Mouse (Mus musculus) heart, embryonic 15.5 days (tissue): Measurements from ENCODE around the gene Upf2. TPM values are rescaled to one million over a fixed set of nuclear protein-coding genes. Genes with fewer than 3 reads are reported as not detected.

Experiments used
- ATAC-seq: fragments of 200-750 bp; cut with Nextera tagmentation; replicated peaks from 2 replicates; pipeline ENCODE4 v1.8.0; 2017; ENCODE audit warnings: low read depth, moderate TSS enrichment; ENCODE audit not compliant: insufficient number of reproducible peaks, insufficient read depth, low FRiP score
- H3K27ac ChIP-seq: fragments of 300-500 bp; sonication (generic); 2 replicates; pipeline ENCODE4 v1.5.1; 2015; ENCODE audit warnings: mild to moderate bottlenecking, inconsistent platforms
- H3K27me3 ChIP-seq: fragments of 300-500 bp; sonication (generic); 2 replicates; pipeline ENCODE4 v1.6.1; 2015; ENCODE audit warnings: inconsistent platforms
- H3K36me3 ChIP-seq: fragments of 300-500 bp; sonication (generic); 2 replicates; pipeline ENCODE4 v1.6.1; 2015; ENCODE audit warnings: mild to moderate bottlenecking, inconsistent platforms
- H3K4me1 ChIP-seq: fragments of 300-500 bp; sonication (generic); replicated peaks from 2 replicates; pipeline ENCODE4 v1.6.1; 2015; ENCODE audit warnings: inconsistent platforms
- H3K4me2 ChIP-seq: fragments of 300-500 bp; sonication (generic); 2 replicates; pipeline ENCODE4 v1.6.1; 2015; ENCODE audit warnings: inconsistent platforms, mild to moderate bottlenecking, moderate library complexity
- H3K4me3 ChIP-seq: fragments of 300-500 bp; sonication (generic); 2 replicates; pipeline ENCODE4 v1.5.1; 2015; ENCODE audit warnings: mild to moderate bottlenecking, inconsistent platforms
- H3K9ac ChIP-seq: fragments of 300-500 bp; sonication (generic); 2 replicates; pipeline ENCODE4 v1.6.1; 2015; ENCODE audit warnings: mild to moderate bottlenecking, inconsistent platforms
- H3K9me3 ChIP-seq: fragments of 300-500 bp; sonication (generic); replicated peaks from 2 replicates; pipeline ENCODE4 v1.6.1; 2016; ENCODE audit warnings: inconsistent platforms
- WGBS: fragments of 180-500 bp; shearing (Covaris S2); methylation state at CpG from one replicate; pipeline ENCODE4 v1.1.7; 2015; ENCODE audit warnings: mixed read lengths; 5-methylcytosine and 5-hydroxymethylcytosine counted together
- polyA plus RNA-seq: library from polyadenylated mRNA; unstranded; fragments of >200 nt; fragmentation: Nextera tagmentation; extraction: Ambion mirVana; gene quantifications from 2 replicates; pipeline ENCODE4 v1.2.1, GENCODE M21; 2015

The Upf2 gene
- polyA plus RNA-seq, result 5.4 and 6.4 TPM in 2 replicates

DNA sequence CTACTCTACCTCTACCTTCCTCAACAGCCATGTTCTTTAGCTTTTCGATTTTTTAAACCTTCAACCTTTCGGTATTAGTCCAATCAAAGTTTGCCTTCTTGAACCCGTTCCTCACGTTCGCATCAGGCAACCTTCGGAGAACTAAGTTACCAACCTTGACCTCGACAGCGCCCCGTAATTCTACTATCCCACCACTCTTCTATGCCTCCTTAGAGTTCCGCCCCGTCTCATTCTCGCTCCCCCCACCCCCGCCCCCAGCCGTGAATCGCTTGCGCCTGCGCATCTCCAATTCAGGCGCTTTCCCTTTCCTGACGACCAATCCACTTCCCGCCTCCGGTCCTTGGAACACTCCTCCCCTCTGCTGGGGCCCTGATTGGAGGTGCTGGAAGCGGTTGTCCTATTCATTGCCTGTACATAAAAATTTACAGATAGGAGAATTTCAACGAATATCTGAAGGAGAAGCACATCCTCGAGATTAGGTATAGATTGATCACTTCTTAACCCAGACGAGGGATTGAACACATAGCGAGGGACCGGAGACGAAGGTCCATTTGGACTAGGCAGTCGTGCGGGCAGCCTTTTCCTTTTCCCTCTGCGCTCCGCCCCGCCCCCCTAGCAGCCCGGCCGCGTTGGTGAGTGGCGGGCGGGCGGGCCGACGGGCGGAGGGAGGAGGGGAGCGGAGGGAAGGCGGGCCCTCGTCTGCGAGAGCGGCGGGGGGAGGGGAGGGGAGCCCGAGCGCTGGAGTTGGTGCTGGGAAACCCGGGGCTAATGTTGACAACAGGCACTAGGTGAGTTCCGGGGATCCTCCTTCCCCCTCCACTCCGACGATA is at the start of gene Upf2:
Gene Upf2 (plus strand): TSS at position 704 of the 830 bp plus-strand sequence.
- peak within 1 kb of the TSS; percentile 99 for H3K4me3 ChIP-seq
- no peaks in the 10 kb centered on the region for H3K27me3 ChIP-seq
- under 1% methylated on average over 44 of the region's 54 CpGs for WGBS
- peak within 1 kb of the TSS; percentile 87 for H3K27ac ChIP-seq
- no peaks in the 10 kb centered on the region for H3K9me3 ChIP-seq
- H3K4me2 ChIP-seq, result peak within 1 kb of the TSS; percentile 87
- peak within 1 kb of the TSS; percentile 91 for H3K9ac ChIP-seq
- peak; percentile 95 for ATAC-seq
- H3K4me1 ChIP-seq, result peaks cover 11% of the 10 kb centered on the region
- no peaks in the 10 kb centered on the region for H3K36me3 ChIP-seq

DNA sequence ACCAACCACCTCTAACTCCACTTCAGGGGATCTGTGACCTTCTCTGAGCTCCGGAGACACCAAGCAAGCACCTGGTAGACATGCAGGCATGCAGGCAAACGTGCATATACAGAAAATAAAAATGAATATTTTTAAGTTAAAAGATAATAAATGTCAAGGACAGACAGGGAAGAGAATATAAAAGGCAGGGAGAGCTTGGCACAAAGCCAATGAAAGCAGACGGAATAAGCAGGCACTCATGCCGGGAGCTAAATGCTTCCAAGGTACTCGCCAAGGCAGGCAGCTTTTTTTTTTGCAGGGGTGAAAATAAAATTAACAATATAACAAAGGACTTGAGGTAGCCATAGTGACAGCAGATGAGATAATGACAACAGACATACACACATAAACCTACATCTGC is 45.2 kb upstream of the Upf2 start:
- H3K9me3 ChIP-seq, result no peaks in the 10 kb centered on the region
- no peak overlapping the region for H3K4me3 ChIP-seq
- no peak overlapping the region for H3K27ac ChIP-seq
- no peak overlapping the region for H3K9ac ChIP-seq
- ATAC-seq, result no peak
- H3K27me3 ChIP-seq, result no peaks in the 10 kb centered on the region
- no peak overlapping the region for H3K4me2 ChIP-seq
- WGBS, result 25% methylated on average over 5 of the region's 5 CpGs
- H3K36me3 ChIP-seq, result no peaks in the 10 kb centered on the region
- H3K4me1 ChIP-seq, result no peaks in the 10 kb centered on the region

DNA sequence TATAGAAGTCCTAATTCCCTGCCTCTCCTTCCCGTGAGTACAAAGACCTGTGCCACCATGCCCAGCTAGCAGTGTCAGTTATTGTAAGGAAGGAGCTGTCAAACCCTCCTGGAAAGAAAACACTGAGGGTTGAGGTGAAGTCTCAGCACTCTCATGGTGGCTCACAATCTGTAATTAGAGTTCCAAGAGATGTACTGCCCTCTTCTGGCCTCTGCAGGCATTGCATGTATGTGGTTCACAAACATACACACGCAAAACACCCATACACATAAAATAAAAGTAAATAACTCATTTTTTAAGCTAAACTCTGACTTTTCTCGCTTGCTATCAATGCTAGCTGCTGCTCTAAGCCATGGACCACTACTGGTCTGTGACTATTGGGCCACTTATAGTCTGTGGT is 44.6 kb upstream of the Upf2 start:
- H3K9me3 ChIP-seq, result no peaks in the 10 kb centered on the region
- H3K27ac ChIP-seq, result no peak overlapping the region
- no peak overlapping the region for H3K4me2 ChIP-seq
- no peaks in the 10 kb centered on the region for H3K4me1 ChIP-seq
- ATAC-seq, result no peak
- no peak overlapping the region for H3K9ac ChIP-seq
- H3K4me3 ChIP-seq, result no peak overlapping the region
- 58% methylated on average over 3 of the region's 3 CpGs for WGBS
- no peaks in the 10 kb centered on the region for H3K27me3 ChIP-seq
- no peaks in the 10 kb centered on the region for H3K36me3 ChIP-seq

- no peaks in the 10 kb centered on the region for H3K4me1 ChIP-seq
- no peak overlapping the region for H3K4me2 ChIP-seq
- H3K27ac ChIP-seq, result no peak overlapping the region
- no peak overlapping the region for H3K4me3 ChIP-seq
- no peak overlapping the region for H3K9ac ChIP-seq
- 61% methylated on average over 16 of the region's 16 CpGs for WGBS
- ATAC-seq, result no peak
- no peaks in the 10 kb centered on the region for H3K9me3 ChIP-seq
- H3K27me3 ChIP-seq, result no peaks in the 10 kb centered on the region
- no peaks in the 10 kb centered on the region for H3K36me3 ChIP-seq
These were observed 39.8 kb upstream of the Upf2 start for GRCm38 (mm10) chr2:5911282-5911965.

DNA sequence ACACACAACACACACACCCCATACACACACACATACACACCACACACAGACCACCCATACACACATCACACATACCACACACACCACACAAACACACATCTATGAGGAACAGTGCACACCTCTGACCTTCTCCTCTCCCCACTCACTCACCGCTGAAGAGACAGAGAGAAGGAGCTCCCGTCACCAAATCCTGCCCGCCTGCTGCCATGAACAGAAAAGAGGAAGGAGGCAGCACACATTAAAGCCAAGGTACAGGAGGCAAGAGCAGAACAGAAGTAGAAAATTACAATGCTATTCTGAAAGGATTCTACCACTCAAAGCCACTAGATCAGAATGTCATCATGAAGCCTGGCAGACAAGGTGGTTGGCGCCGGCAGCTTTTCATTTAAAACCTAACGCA is 28.4 kb upstream of the Upf2 start:
- Histone ChIP-seq H3K36me3 (no peaks in the 10 kb centered on the region), H3K4me1 (no peaks in the 10 kb centered on the region), H3K4me2 (no peak overlapping the region), H3K9ac (no peak overlapping the region), H3K27ac (no peak overlapping the region), H3K27me3 (no peaks in the 10 kb centered on the region), H3K4me3 (no peak overlapping the region), H3K9me3 (no peaks in the 10 kb centered on the region)
- WGBS, result 87% methylated on average over 6 of the region's 6 CpGs
- ATAC-seq, result no peak

GRCm38 (mm10) chr2:5923786-5924185 is 27.5 kb upstream of the Upf2 start:
- no peaks in the 10 kb centered on the region for H3K27me3 ChIP-seq
- H3K9ac ChIP-seq, result no peak overlapping the region
- no peaks in the 10 kb centered on the region for H3K36me3 ChIP-seq
- ATAC-seq, result no peak
- no peak overlapping the region for H3K4me3 ChIP-seq
- 74% methylated on average over 9 of the region's 9 CpGs for WGBS
- H3K9me3 ChIP-seq, result no peaks in the 10 kb centered on the region
- no peak overlapping the region for H3K4me2 ChIP-seq
- no peak overlapping the region for H3K27ac ChIP-seq
- H3K4me1 ChIP-seq, result no peaks in the 10 kb centered on the region

DNA sequence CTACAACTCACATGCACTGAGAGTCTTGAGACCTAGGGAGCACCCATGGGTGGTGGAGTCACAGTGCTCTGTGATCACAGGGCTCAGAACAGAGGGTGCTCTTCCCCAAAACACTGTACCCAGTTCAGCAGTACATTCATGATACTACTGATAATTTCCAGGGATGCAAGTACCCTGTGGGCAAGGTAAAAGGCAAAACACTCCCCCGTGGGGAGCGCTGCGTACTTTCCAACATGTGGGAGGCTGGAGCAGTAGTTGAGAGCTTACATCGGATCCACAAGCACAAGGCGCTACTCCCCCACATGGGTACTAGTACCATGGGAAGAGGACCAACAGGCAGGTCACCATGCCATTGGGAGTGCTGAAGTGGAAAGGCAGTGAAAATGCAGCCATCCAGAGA is 23.8 kb upstream of the Upf2 start:
- Histone ChIP-seq H3K36me3 (no peaks in the 10 kb centered on the region), H3K27ac (no peak overlapping the region), H3K4me3 (no peak overlapping the region), H3K27me3 (no peaks in the 10 kb centered on the region), H3K9me3 (no peaks in the 10 kb centered on the region), H3K4me1 (no peaks in the 10 kb centered on the region), H3K9ac (no peak overlapping the region), H3K4me2 (no peak overlapping the region)
- ATAC-seq, result no peak
- 86% methylated on average over 5 of the region's 5 CpGs for WGBS

- Histone ChIP-seq H3K36me3 (no peaks in the 10 kb centered on the region), H3K4me2 (no peak overlapping the region), H3K9ac (no peak overlapping the region), H3K4me1 (no peaks in the 10 kb centered on the region), H3K4me3 (no peak overlapping the region), H3K27me3 (no peaks in the 10 kb centered on the region), H3K27ac (no peak overlapping the region), H3K9me3 (no peaks in the 10 kb centered on the region)
- no peak for ATAC-seq
- 84% methylated on average over 5 of the region's 5 CpGs for WGBS
These were observed 21.5 kb upstream of the Upf2 start for GRCm38 (mm10) chr2:5929793-5930192.

- no peak overlapping the region for H3K27ac ChIP-seq
- no peak overlapping the region for H3K4me3 ChIP-seq
- H3K4me2 ChIP-seq, result no peak overlapping the region
- ATAC-seq, result no peak
- WGBS, result 82% methylated on average over 18 of the region's 18 CpGs
- no peaks in the 10 kb centered on the region for H3K9me3 ChIP-seq
- no peaks in the 10 kb centered on the region for H3K4me1 ChIP-seq
- H3K9ac ChIP-seq, result no peak overlapping the region
- no peaks in the 10 kb centered on the region for H3K36me3 ChIP-seq
- H3K27me3 ChIP-seq, result no peaks in the 10 kb centered on the region
These were observed 20.8 kb upstream of the Upf2 start for GRCm38 (mm10) chr2:5930291-5931054.

DNA sequence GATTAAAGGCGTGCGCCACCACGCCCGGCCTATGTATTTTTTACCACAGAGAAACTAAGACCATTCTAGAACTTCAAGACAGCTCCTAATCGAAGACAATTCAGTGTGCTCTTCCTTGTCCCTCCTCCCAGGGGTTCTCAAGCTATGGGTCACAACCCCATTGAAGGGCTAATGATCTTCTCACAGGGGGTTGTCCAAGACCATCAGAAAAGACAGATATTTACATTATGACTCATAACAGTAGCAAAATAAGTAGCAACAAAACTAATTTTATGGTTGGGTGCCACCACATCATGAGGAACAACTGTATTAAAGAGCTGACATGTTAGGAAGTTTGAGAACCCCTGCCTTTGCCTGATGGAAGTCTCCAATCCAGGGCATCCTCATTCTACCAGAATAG is 19.3 kb upstream of the Upf2 start:
- no peak overlapping the region for H3K27ac ChIP-seq
- H3K4me2 ChIP-seq, result no peak overlapping the region
- no peaks in the 10 kb centered on the region for H3K9me3 ChIP-seq
- H3K4me1 ChIP-seq, result no peaks in the 10 kb centered on the region
- no peak overlapping the region for H3K9ac ChIP-seq
- no peaks in the 10 kb centered on the region for H3K36me3 ChIP-seq
- no peak for ATAC-seq
- H3K4me3 ChIP-seq, result no peak overlapping the region
- no peaks in the 10 kb centered on the region for H3K27me3 ChIP-seq
- WGBS, result 92% methylated on average over 5 of the region's 5 CpGs

- H3K9ac ChIP-seq, result no peak overlapping the region
- no peak overlapping the region for H3K27ac ChIP-seq
- no peak for ATAC-seq
- no peak overlapping the region for H3K4me2 ChIP-seq
- no peaks in the 10 kb centered on the region for H3K4me1 ChIP-seq
- H3K27me3 ChIP-seq, result no peaks in the 10 kb centered on the region
- H3K36me3 ChIP-seq, result no peaks in the 10 kb centered on the region
- H3K4me3 ChIP-seq, result no peak overlapping the region
- no peaks in the 10 kb centered on the region for H3K9me3 ChIP-seq
- 88% methylated on average over 3 of the region's 3 CpGs for WGBS
These were observed 16.3 kb upstream of the Upf2 start for GRCm38 (mm10) chr2:5934936-5935335.
